ENCODE assay signal across 23 mouse cellular contexts in the genomic region with DNA sequence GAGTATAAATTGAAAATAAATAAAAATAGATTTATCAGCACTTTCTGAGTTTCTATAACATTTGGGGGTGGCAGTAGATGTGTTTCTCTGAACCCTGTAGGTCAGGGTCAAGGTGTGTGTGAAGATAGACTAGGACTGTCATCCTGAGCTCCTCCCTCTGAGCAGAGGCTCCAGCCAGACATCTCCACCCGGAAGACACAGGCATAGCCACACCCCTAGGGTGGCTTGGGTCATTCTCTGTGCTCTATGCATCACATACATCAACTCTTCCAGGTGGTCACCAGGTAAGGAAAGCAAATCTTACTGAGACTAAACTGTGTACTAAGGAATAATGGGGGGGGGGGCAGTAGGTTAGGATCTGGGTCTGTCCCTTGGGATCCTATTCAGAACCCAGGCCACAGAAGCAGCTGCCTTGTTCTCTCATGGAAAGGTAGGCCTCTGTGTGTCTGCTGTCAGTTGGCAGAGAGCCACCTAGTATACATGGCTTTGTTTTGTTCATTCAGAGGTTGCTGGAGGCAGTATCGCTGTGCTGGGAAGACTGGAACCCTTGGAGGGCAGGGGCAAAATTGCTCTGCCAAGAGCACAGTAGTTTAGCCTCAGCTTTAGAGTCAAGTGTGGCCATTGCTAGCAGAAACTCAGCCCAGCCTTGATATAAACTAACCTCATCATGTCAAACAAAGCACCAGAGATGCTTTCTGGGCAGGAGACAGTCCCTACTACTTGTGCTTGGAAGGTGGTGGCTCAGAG.
A peak's percentile ranks its signal among the peaks of the same experiment; 100 is the strongest.
DNase-seq lines count a peak whose midpoint lies in the region; ATAC-seq and TF ChIP-seq lines count a peak whose summit lies in the region.
"Had no signal": no experiment of that assay in that cellular context is flagged by ENCODE, and none has a peak within 500 bp of the region (broad histone marks: within the 10 kb centered on the region; RNA-seq: fewer than 3 reads in every experiment).

No protein-coding gene starts in this region.

- H3K9me3 ChIP-seq in midbrain, embryonic 11.5 days (ENCODE audit: control insufficient read depth, low read length) = no peaks in the 10 kb centered on the region
- H3K9me3 ChIP-seq in midbrain, embryonic 15.5 days = no peaks in the 10 kb centered on the region
- H3K9me3 ChIP-seq in CH12.LX (replicated peaks; ENCODE audit: low read length) = no peaks in the 10 kb centered on the region
- H3K9me3 ChIP-seq in embryonic facial prominence, embryonic 15.5 days (replicated peaks) = no peaks in the 10 kb centered on the region
- H3K9me3 ChIP-seq: forebrain, embryonic 10.5 days; forebrain, embryonic 12.5 days; G1E had no signal

- DNase-seq in heart, adult 11 months = peak; percentile 54
- DNase-seq in heart, postnatal 4 days = no peak
- DNase-seq in midbrain, embryonic 11.5 days (ENCODE audit: low spot score, missing footprints) = peak; percentile 59
- no peak for DNase-seq in CH12.LX (ENCODE audit: extremely low read depth)
- no peak for DNase-seq in gastrocnemius, postnatal 10 days
- DNase-seq: adrenal gland, adult 8-10 months; adrenal gland, postnatal 14 days; adrenal gland, postnatal 36 days; cerebellum, adult 11-12 months; cerebellum, adult 2 months; cerebellum, adult 9-10 months; cerebellum, postnatal 10 days; cerebellum, postnatal 25 days had no signal

- H3K9ac ChIP-seq in midbrain, embryonic 11.5 days (ENCODE audit: low read length) = no peak overlapping the region
- H3K9ac ChIP-seq in midbrain, embryonic 15.5 days = no peak overlapping the region
- no peak overlapping the region for H3K9ac ChIP-seq in CH12.LX (ENCODE audit: insufficient read depth, low read depth)
- H3K9ac ChIP-seq in embryonic facial prominence, embryonic 15.5 days = no peak overlapping the region
- H3K9ac ChIP-seq: forebrain, embryonic 12.5 days had no signal

- no peak for TF ChIP-seq POLR2A in CH12.LX (IDR thresholded peaks at IDR 0.05; ENCODE audit: low read depth, low read length)

- TF ChIP-seq EP300 in CH12.LX (IDR thresholded peaks at IDR 0.05; ENCODE audit: low read length) = no peak

- no peak overlapping the region for H3K4me3 ChIP-seq in midbrain, embryonic 11.5 days (ENCODE audit: low read depth, low read length)
- H3K4me3 ChIP-seq in midbrain, embryonic 15.5 days = no peak overlapping the region
- no peak overlapping the region for H3K4me3 ChIP-seq in CH12.LX (replicated peaks in 1 of 3; ENCODE audit: low read depth in 2 of 3, low read length in 2 of 3, poor library complexity in 1 of 3)
- no peak overlapping the region for H3K4me3 ChIP-seq in embryonic facial prominence, embryonic 15.5 days (replicated peaks)
- H3K4me3 ChIP-seq: erythroblast, embryonic 14.5 days; forebrain, embryonic 10.5 days; forebrain, embryonic 12.5 days had no signal

- WGBS in midbrain, embryonic 11.5 days = 87% methylated on average over 2 of the region's 2 CpGs
- WGBS in midbrain, embryonic 15.5 days = 82% methylated on average over 2 of the region's 2 CpGs
- 66% methylated on average over 2 of the region's 2 CpGs for WGBS in embryonic facial prominence, embryonic 15.5 days

- H3K27ac ChIP-seq in midbrain, embryonic 11.5 days (ENCODE audit: low read depth, low read length) = no peak overlapping the region
- H3K27ac ChIP-seq in midbrain, embryonic 15.5 days = no peak overlapping the region
- no peak overlapping the region for H3K27ac ChIP-seq in CH12.LX (ENCODE audit: insufficient read depth, low read depth)
- H3K27ac ChIP-seq in embryonic facial prominence, embryonic 15.5 days (replicated peaks) = no peak overlapping the region
- H3K27ac ChIP-seq: forebrain, embryonic 10.5 days; forebrain, embryonic 12.5 days had no signal

- in situ Hi-C loops in CH12.LX (cut with MboI; ENCODE audit: low pct_ligation_motif_present, low pct_unique_long_range_greater_than_20kb, low sequenced_read_pairs) = no loop called here

- dilution Hi-C loops in CH12.LX (cut with MboI; ENCODE audit: extremely low pct_ligation_motif_present, extremely low pct_unique_long_range_greater_than_20kb, low sequenced_read_pairs) = no loop called here

- no peak for TF ChIP-seq RAD21 in CH12.LX (IDR thresholded peaks at IDR 0.05; ENCODE audit: low read depth, low read length)

- H3K4me2 ChIP-seq in midbrain, embryonic 11.5 days = no peak overlapping the region
- no peak overlapping the region for H3K4me2 ChIP-seq in midbrain, embryonic 15.5 days
- no peak overlapping the region for H3K4me2 ChIP-seq in CH12.LX (ENCODE audit: insufficient read depth, low read depth, poor library complexity, severe bottlenecking)
- no peak overlapping the region for H3K4me2 ChIP-seq in embryonic facial prominence, embryonic 15.5 days (replicated peaks)
- H3K4me2 ChIP-seq: forebrain, embryonic 12.5 days had no signal

- H3K36me3 ChIP-seq in midbrain, embryonic 11.5 days (ENCODE audit: control insufficient read depth, insufficient read depth, low read length) = no peaks in the 10 kb centered on the region
- H3K36me3 ChIP-seq in midbrain, embryonic 15.5 days (replicated peaks) = no peaks in the 10 kb centered on the region
- H3K36me3 ChIP-seq in CH12.LX (replicated peaks in 1 of 2; ENCODE audit: control insufficient read depth in 1 of 2, insufficient read depth in 1 of 2, low read length in 1 of 2) = no peaks in the 10 kb centered on the region
- no peaks in the 10 kb centered on the region for H3K36me3 ChIP-seq in embryonic facial prominence, embryonic 15.5 days
- H3K36me3 ChIP-seq: forebrain, embryonic 10.5 days; forebrain, embryonic 12.5 days; G1E had no signal

- H3K27me3 ChIP-seq in midbrain, embryonic 11.5 days (ENCODE audit: control insufficient read depth, insufficient read depth, low read length) = no peaks in the 10 kb centered on the region
- no peaks in the 10 kb centered on the region for H3K27me3 ChIP-seq in midbrain, embryonic 15.5 days (replicated peaks)
- H3K27me3 ChIP-seq in CH12.LX (replicated peaks) = no peaks in the 10 kb centered on the region
- H3K27me3 ChIP-seq in embryonic facial prominence, embryonic 15.5 days = no peaks in the 10 kb centered on the region
- H3K27me3 ChIP-seq: forebrain, embryonic 12.5 days had no signal

- TF ChIP-seq CTCF in CH12.LX (conservative IDR thresholded peaks at IDR 0.05 in 1 of 2, IDR thresholded peaks at IDR 0.05 in 1 of 2; ENCODE audit: low read depth in 2 of 2, low read length in 2 of 2) = no peak

- ATAC-seq in midbrain, embryonic 11.5 days (ENCODE audit: low FRiP score) = no peak
- ATAC-seq in midbrain, embryonic 15.5 days (replicated peaks) = no peak
- peak; percentile 54; the same call in 1 of the 2 replicates for ATAC-seq in embryonic facial prominence, embryonic 15.5 days (ENCODE audit: insufficient number of reproducible peaks, low FRiP score, low TSS enrichment, low read depth)
- ATAC-seq: activated CD4-positive, CD25-positive, alpha-beta regulatory T cell, adult 4 months; forebrain, embryonic 14.5 days; forebrain, embryonic 16.5 days; Patski had no signal

- no peaks in the 10 kb centered on the region for H3K4me1 ChIP-seq in midbrain, embryonic 11.5 days (ENCODE audit: control insufficient read depth, insufficient read depth, low read length)
- H3K4me1 ChIP-seq in midbrain, embryonic 15.5 days = no peaks in the 10 kb centered on the region
- H3K4me1 ChIP-seq in CH12.LX (ENCODE audit: control insufficient read depth in 1 of 2, insufficient read depth in 2 of 2) = no peaks in the 10 kb centered on the region
- peaks cover 7% of the 10 kb centered on the region; the same call in 1 of the 2 replicates for H3K4me1 ChIP-seq in embryonic facial prominence, embryonic 15.5 days
- H3K4me1 ChIP-seq: forebrain, embryonic 12.5 days had no signal

- H3K79me2 ChIP-seq in CH12.LX (replicated peaks; ENCODE audit: control insufficient read depth, extremely low read depth, insufficient read depth, poor library complexity, severe bottlenecking) = no peaks in the 10 kb centered on the region

TF ChIP-seq in CH12.LX, 34 proteins besides CTCF, POLR2A, EP300 and RAD21:
- TF ChIP-seq ELF1 (IDR thresholded peaks at IDR 0.05; ENCODE audit: low read depth, low read length) (peak; percentile 48), E2F4 (IDR thresholded peaks at IDR 0.05; ENCODE audit: insufficient replicate concordance, low read depth, low read length) (no peak)
TF ChIP-seq in CH12.LX: peak in this region for 1.

Comparison
In these comparisons a context has a peak if more than half of its experiments do, and no peak if none do; other contexts are left out.
1. DNase-seq: peak in heart, adult 11 months (single experiment) and midbrain, embryonic 11.5 days (single experiment); none in heart, postnatal 4 days (single experiment), CH12.LX (single experiment) and gastrocnemius, postnatal 10 days (single experiment).